Mouse (Mus musculus): Measurements from ENCODE around the gene Zan. TPM values are rescaled to one million over a fixed set of nuclear protein-coding genes. Genes with fewer than 3 reads are reported as not detected.

The Zan gene
- polyA plus RNA-seq, 1 experiment: 0.04 TPM

DNA sequence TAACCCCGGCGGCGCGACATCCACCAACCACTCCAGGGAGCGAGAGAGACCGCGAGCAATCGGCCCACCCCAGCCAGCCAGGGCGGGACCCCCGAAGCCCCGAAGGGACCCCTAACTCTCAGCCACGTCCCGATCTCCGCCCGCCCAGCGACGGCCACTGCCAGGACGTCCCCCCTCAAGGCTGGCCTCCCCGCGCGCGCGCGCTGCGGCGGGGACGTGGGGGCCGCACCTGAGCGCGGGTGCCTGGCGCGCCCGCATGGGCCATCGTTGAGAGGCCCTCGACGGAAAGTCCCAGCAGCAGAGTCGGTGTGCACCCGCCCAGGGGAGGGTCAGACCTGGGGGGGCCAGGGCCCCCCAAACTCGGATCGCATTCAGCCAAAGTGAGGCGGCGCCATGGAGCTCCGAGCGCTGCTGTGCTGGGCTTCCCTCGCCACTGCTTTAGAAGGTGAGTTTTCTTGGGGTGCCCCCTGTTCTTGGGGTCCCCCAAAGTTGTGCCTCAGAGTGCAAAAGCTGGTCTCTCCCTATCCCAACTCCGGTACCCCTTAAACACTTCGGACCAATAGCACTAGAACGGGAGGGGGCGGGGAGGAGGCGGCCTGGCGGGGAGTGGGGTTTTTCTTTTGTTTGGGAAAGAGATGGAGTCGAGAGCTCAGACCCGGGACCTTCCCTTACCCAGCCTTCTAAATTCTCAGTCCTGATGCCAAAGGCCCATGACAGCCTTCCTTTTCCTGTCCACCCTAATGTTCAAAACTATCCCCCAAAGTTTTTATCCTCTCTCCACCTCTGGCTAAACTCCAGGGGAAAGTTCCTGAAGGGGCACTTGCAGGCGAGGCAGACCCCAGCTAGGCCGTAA is 126.4 kb downstream of the Zan start:
- H3K9me3 ChIP-seq (replicated peaks; ENCODE audit: control insufficient read depth, insufficient read depth, low read length, poor library complexity, severe bottlenecking): no peaks in the 10 kb centered on the region
- H3K4me3 ChIP-seq (ENCODE audit: low read depth, low read length): peak overlapping the region; percentile 77
- peak overlapping the region; percentile 89 for H3K9ac ChIP-seq (ENCODE audit: low read depth, poor library complexity, severe bottlenecking)
- TF ChIP-seq CTCF (IDR thresholded peaks at IDR 0.05; ENCODE audit: low read depth, low read length): no peak
- TF ChIP-seq POLR2A (IDR thresholded peaks at IDR 0.05; ENCODE audit: insufficient read depth, low read length): no peak
- TF ChIP-seq EP300 (IDR thresholded peaks at IDR 0.05; ENCODE audit: insufficient read depth, low read depth, low read length): no peak
- no peak overlapping the region for H3K27ac ChIP-seq (ENCODE audit: insufficient read depth, low read length)
- no peaks in the 10 kb centered on the region for H3K36me3 ChIP-seq (ENCODE audit: control insufficient read depth, insufficient read depth, low read length, poor library complexity, severe bottlenecking)
- H3K4me1 ChIP-seq (ENCODE audit: control insufficient read depth, insufficient read depth, low read length): no peaks in the 10 kb centered on the region
- no peaks in the 10 kb centered on the region for H3K27me3 ChIP-seq (ENCODE audit: control insufficient read depth, insufficient read depth, low read length, poor library complexity, severe bottlenecking)

DNA sequence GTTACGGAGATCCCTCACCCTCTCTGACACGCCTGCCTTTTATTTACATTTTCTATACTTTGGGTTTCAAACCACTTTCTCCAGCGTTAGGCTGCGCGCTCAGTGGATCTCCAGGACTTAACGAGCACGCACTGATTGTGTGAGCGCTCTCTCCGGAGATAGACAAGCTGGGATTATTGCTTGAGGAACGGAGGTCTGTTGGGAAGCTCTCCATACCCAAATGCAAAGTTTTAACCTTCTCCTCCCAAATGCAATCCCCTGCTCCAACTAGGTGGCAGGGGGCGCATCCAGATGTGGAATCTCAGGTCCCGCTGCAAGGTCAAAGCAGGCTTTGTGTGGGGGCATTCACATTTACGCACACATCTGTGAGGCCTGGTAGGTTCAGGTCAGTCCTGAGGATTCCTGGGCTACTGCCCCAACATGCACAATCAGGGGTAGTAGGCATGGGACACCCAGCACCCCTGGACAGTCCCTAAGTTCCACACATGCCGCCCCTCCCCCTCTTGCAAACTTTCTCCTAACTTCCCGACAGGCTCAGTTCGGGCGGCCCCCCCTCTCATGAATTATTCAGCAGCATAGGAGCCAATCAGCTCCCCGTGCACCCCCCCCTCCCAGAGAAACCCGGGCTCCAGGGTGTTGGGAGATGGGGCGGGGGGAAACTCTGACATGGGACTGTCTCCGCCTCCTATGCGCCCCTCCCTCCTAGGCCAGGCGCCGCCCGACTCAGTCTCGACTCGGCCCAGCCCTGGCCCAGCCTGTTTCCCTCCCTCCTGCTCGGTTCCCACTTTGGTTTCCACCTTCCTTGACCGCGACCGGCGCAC is 127.3 kb downstream of the Zan start, which contains the start of gene Ephb4:
Gene Ephb4 (plus strand): TSS at position 726 of the 821 bp plus-strand sequence.
- no peaks in the 10 kb centered on the region for H3K9me3 ChIP-seq (replicated peaks; ENCODE audit: control insufficient read depth, insufficient read depth, low read length, poor library complexity, severe bottlenecking)
- peak within 1 kb of the TSS; percentile 85 for H3K27ac ChIP-seq (ENCODE audit: insufficient read depth, low read length)
- no peaks in the 10 kb centered on the region for H3K36me3 ChIP-seq (ENCODE audit: control insufficient read depth, insufficient read depth, low read length, poor library complexity, severe bottlenecking)
- TF ChIP-seq POLR2A (IDR thresholded peaks at IDR 0.05; ENCODE audit: insufficient read depth, low read length) (peak; percentile 58), CTCF (IDR thresholded peaks at IDR 0.05; ENCODE audit: low read depth, low read length) (peak; percentile 7), EP300 (IDR thresholded peaks at IDR 0.05; ENCODE audit: insufficient read depth, low read depth, low read length) (0 out of 2 replicates have a peak, but pooled peaks have one; percentile 41)
- H3K4me1 ChIP-seq (ENCODE audit: control insufficient read depth, insufficient read depth, low read length): no peaks in the 10 kb centered on the region
- no peaks in the 10 kb centered on the region for H3K27me3 ChIP-seq (ENCODE audit: control insufficient read depth, insufficient read depth, low read length, poor library complexity, severe bottlenecking)
- H3K4me3 ChIP-seq (ENCODE audit: low read depth, low read length): peak within 1 kb of the TSS; percentile 77
- peak within 1 kb of the TSS; percentile 89 for H3K9ac ChIP-seq (ENCODE audit: low read depth, poor library complexity, severe bottlenecking)

GRCm38 (mm10) chr5:137348482-137349383 is 128.1 kb downstream of the Zan start:
- no peak for TF ChIP-seq CTCF (IDR thresholded peaks at IDR 0.05; ENCODE audit: low read depth, low read length)
- TF ChIP-seq EP300 (IDR thresholded peaks at IDR 0.05; ENCODE audit: insufficient read depth, low read depth, low read length): no peak
- TF ChIP-seq POLR2A (IDR thresholded peaks at IDR 0.05; ENCODE audit: insufficient read depth, low read length): no peak
- H3K36me3 ChIP-seq (ENCODE audit: control insufficient read depth, insufficient read depth, low read length, poor library complexity, severe bottlenecking): no peaks in the 10 kb centered on the region
- no peaks in the 10 kb centered on the region for H3K9me3 ChIP-seq (replicated peaks; ENCODE audit: control insufficient read depth, insufficient read depth, low read length, poor library complexity, severe bottlenecking)
- H3K27ac ChIP-seq (ENCODE audit: insufficient read depth, low read length): peak overlapping the region; percentile 85
- peak overlapping the region; percentile 67 for H3K4me3 ChIP-seq (ENCODE audit: low read depth, low read length)
- H3K4me1 ChIP-seq (ENCODE audit: control insufficient read depth, insufficient read depth, low read length): no peaks in the 10 kb centered on the region
- no peaks in the 10 kb centered on the region for H3K27me3 ChIP-seq (ENCODE audit: control insufficient read depth, insufficient read depth, low read length, poor library complexity, severe bottlenecking)
- H3K9ac ChIP-seq (ENCODE audit: low read depth, poor library complexity, severe bottlenecking): peak overlapping the region; percentile 49

GRCm38 (mm10) chr5:137347856-137348255 is 129.0 kb downstream of the Zan start:
- no peak overlapping the region for H3K27ac ChIP-seq (ENCODE audit: insufficient read depth, low read length)
- TF ChIP-seq CTCF (IDR thresholded peaks at IDR 0.05; ENCODE audit: low read depth, low read length) (no peak), POLR2A (IDR thresholded peaks at IDR 0.05; ENCODE audit: insufficient read depth, low read length) (no peak), EP300 (IDR thresholded peaks at IDR 0.05; ENCODE audit: insufficient read depth, low read depth, low read length) (no peak)
- no peaks in the 10 kb centered on the region for H3K36me3 ChIP-seq (ENCODE audit: control insufficient read depth, insufficient read depth, low read length, poor library complexity, severe bottlenecking)
- H3K27me3 ChIP-seq (ENCODE audit: control insufficient read depth, insufficient read depth, low read length, poor library complexity, severe bottlenecking): no peaks in the 10 kb centered on the region
- H3K4me3 ChIP-seq (ENCODE audit: low read depth, low read length): no peak overlapping the region
- no peaks in the 10 kb centered on the region for H3K4me1 ChIP-seq (ENCODE audit: control insufficient read depth, insufficient read depth, low read length)
- H3K9ac ChIP-seq (ENCODE audit: low read depth, poor library complexity, severe bottlenecking): no peak overlapping the region
- H3K9me3 ChIP-seq (replicated peaks; ENCODE audit: control insufficient read depth, insufficient read depth, low read length, poor library complexity, severe bottlenecking): no peaks in the 10 kb centered on the region

GRCm38 (mm10) chr5:137346983-137347382 is 129.9 kb downstream of the Zan start:
- Histone ChIP-seq H3K27ac (ENCODE audit: insufficient read depth, low read length) (no peak overlapping the region), H3K4me1 (ENCODE audit: control insufficient read depth, insufficient read depth, low read length) (no peaks in the 10 kb centered on the region), H3K36me3 (ENCODE audit: control insufficient read depth, insufficient read depth, low read length, poor library complexity, severe bottlenecking) (no peaks in the 10 kb centered on the region), H3K4me3 (ENCODE audit: low read depth, low read length) (no peak overlapping the region), H3K9ac (ENCODE audit: low read depth, poor library complexity, severe bottlenecking) (no peak overlapping the region), H3K9me3 (replicated peaks; ENCODE audit: control insufficient read depth, insufficient read depth, low read length, poor library complexity, severe bottlenecking) (no peaks in the 10 kb centered on the region), H3K27me3 (ENCODE audit: control insufficient read depth, insufficient read depth, low read length, poor library complexity, severe bottlenecking) (no peaks in the 10 kb centered on the region)
- TF ChIP-seq CTCF (IDR thresholded peaks at IDR 0.05; ENCODE audit: low read depth, low read length) (no peak), EP300 (IDR thresholded peaks at IDR 0.05; ENCODE audit: insufficient read depth, low read depth, low read length) (no peak), POLR2A (IDR thresholded peaks at IDR 0.05; ENCODE audit: insufficient read depth, low read length) (no peak)

Measured in ES-Bruce4 (cell line).